9 mouse cellular contexts compared by ENCODE assay signal in the genomic region with DNA sequence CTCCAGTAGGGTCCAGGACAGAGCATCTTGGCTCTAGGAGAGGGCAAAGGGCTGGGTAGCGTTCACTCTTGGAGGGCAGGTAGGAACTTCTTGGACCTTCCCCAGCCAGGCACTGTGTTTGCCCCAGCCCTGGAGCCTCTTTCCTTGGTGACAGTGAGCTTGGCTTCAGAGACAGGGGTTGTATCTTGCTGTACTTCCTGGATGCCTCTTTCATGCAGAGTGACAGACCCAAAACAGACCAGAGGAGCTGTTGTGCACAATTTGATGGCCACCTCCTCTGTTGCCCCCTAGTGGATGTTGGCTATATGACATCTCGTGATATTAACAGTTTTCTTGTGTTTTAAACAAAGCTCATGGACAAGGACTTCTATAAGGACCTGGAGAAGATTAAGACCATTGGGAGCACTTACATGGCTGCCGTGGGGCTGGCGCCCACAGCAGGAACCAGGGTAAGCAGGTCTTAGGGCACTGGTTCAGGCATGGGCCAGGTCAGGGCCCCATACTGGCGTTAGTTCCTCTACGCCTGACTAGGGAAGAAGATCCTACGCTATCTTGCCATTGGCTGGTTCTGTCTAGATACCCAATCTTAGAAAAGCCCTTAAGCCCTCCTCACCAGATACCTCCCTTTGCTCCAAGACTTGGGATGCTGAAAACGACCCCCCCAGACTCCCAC. TPM values are rescaled to one million over a fixed set of nuclear protein-coding genes. Genes with fewer than 3 reads are reported as not detected.
DNase-seq lines count a peak whose midpoint lies in the region; ATAC-seq and TF ChIP-seq lines count a peak whose summit lies in the region.
"Had no signal": no experiment of that assay in that cellular context is flagged by ENCODE, and none has a peak within 500 bp of the region (broad histone marks: within the 10 kb centered on the region; RNA-seq: fewer than 3 reads in every experiment).

No protein-coding gene starts in this region.

- WGBS in heart, postnatal 0 days = 69% methylated on average over 8 of the region's 8 CpGs
- WGBS in heart, embryonic 10.5 days = 72% methylated on average over 8 of the region's 8 CpGs
- WGBS in embryonic facial prominence, embryonic 11.5 days = 76% methylated on average over 8 of the region's 8 CpGs
- WGBS in kidney, embryonic 14.5 days = 79% methylated on average over 8 of the region's 8 CpGs
- 77% methylated on average over 8 of the region's 8 CpGs for whole genome bisulfite sequencing in midbrain, embryonic 10.5 days

- DNase-seq in heart, postnatal 0 days (ENCODE audit: low spot score) = peak; percentile 14
- no peak for DNase-seq in heart, embryonic 10.5 days (ENCODE audit: low spot score)
- DNase-seq in ES-E14 (ENCODE audit: low read depth, low spot score) = peak; percentile 62
- DNase-seq in embryonic facial prominence, embryonic 11.5 days (ENCODE audit: low spot score) = peak; percentile 72
- DNase-seq in midbrain, embryonic 10.5 days (ENCODE audit: low spot score) = peak; percentile 30
- DNase-seq in thymus, postnatal 10 days (ENCODE audit: low spot score in 2 of 2) = peak; percentile 54 to 84
- DNase-seq in Muller cell, postnatal 12 days (ENCODE audit: inconsistent ontology term) = no peak

- H3K9me3 ChIP-seq in heart, postnatal 0 days (replicated peaks; ENCODE audit: control insufficient read depth, low read length) = no peaks in the 10 kb centered on the region
- H3K9me3 ChIP-seq in heart, embryonic 10.5 days = no peaks in the 10 kb centered on the region
- no peaks in the 10 kb centered on the region for H3K9me3 ChIP-seq in ES-E14 (ENCODE audit: control insufficient read depth, insufficient read depth, low read depth, low read length)
- no peaks in the 10 kb centered on the region for H3K9me3 ChIP-seq in embryonic facial prominence, embryonic 11.5 days (replicated peaks; ENCODE audit: control insufficient read depth, low read length)
- no peaks in the 10 kb centered on the region for H3K9me3 ChIP-seq in kidney, embryonic 14.5 days (ENCODE audit: control insufficient read depth, low read length)
- no peaks in the 10 kb centered on the region for H3K9me3 ChIP-seq in midbrain, embryonic 10.5 days (replicated peaks)
- H3K9me3 ChIP-seq: limb, embryonic 15.5 days had no signal

- H3K9ac ChIP-seq in heart, postnatal 0 days (replicated peaks; ENCODE audit: low read depth, low read length) = no peak overlapping the region
- H3K9ac ChIP-seq in ES-E14 (ENCODE audit: insufficient read depth, low read depth, low read length, poor library complexity, severe bottlenecking) = no peak overlapping the region
- no peak overlapping the region for H3K9ac ChIP-seq in embryonic facial prominence, embryonic 11.5 days (replicated peaks; ENCODE audit: low read length)
- no peak overlapping the region for H3K9ac ChIP-seq in kidney, embryonic 14.5 days (ENCODE audit: low read depth, low read length)
- H3K9ac ChIP-seq: limb, embryonic 15.5 days had no signal

- in situ Hi-C loops in ES-E14 (cut with MboI; ENCODE audit: low sequenced_read_pairs in 2 of 2, unreplicated experiment in 2 of 2) = loop anchor here in 1 of 2 experiments (25.0 kb wide), 1 partner anchor 499 kb away; a partner anchor contains a TSS

- peaks cover 13% of the 10 kb centered on the region; the same call in 1 of the 2 replicates for H3K4me1 ChIP-seq in heart, postnatal 0 days (ENCODE audit: control insufficient read depth, insufficient read depth)
- H3K4me1 ChIP-seq in heart, embryonic 10.5 days = peaks cover 12% of the 10 kb centered on the region
- H3K4me1 ChIP-seq in ES-E14 (ENCODE audit: control insufficient read depth in 2 of 2, insufficient read depth in 2 of 2, low read length in 2 of 2, poor library complexity in 1 of 2) = peaks cover 0 to 3% of the 10 kb centered on the region in 2 experiments; a peak in 1 of 4 replicates
- H3K4me1 ChIP-seq in embryonic facial prominence, embryonic 11.5 days (ENCODE audit: control insufficient read depth, insufficient read depth, low read length) = no peaks in the 10 kb centered on the region
- H3K4me1 ChIP-seq in kidney, embryonic 14.5 days (ENCODE audit: control insufficient read depth, insufficient read depth, low read length) = no peaks in the 10 kb centered on the region
- H3K4me1 ChIP-seq in midbrain, embryonic 10.5 days = peaks cover 24% of the 10 kb centered on the region

- H3K27ac ChIP-seq in heart, postnatal 0 days (ENCODE audit: low read depth) = no peak overlapping the region
- H3K27ac ChIP-seq in heart, embryonic 10.5 days = no peak overlapping the region
- H3K27ac ChIP-seq in ES-E14 (ENCODE audit: insufficient read depth, low read depth, low read length, poor library complexity, severe bottlenecking) = no peak overlapping the region
- no peak overlapping the region for H3K27ac ChIP-seq in embryonic facial prominence, embryonic 11.5 days (replicated peaks; ENCODE audit: low read depth, low read length)
- H3K27ac ChIP-seq in kidney, embryonic 14.5 days (ENCODE audit: low read depth, low read length) = no peak overlapping the region
- peak overlapping the region; percentile 85 for H3K27ac ChIP-seq in midbrain, embryonic 10.5 days (replicated peaks)

- no peaks in the 10 kb centered on the region for H3K36me3 ChIP-seq in heart, postnatal 0 days (replicated peaks; ENCODE audit: control insufficient read depth, insufficient read depth, low read length)
- H3K36me3 ChIP-seq in heart, embryonic 10.5 days = 0 out of 2 replicates have a peak, but pooled peaks cover 7% of the 10 kb centered on the region
- H3K36me3 ChIP-seq in ES-E14 (ENCODE audit: control insufficient read depth, insufficient read depth, low read length, poor library complexity, severe bottlenecking) = no peaks in the 10 kb centered on the region
- no peaks in the 10 kb centered on the region for H3K36me3 ChIP-seq in embryonic facial prominence, embryonic 11.5 days (replicated peaks; ENCODE audit: control insufficient read depth, insufficient read depth, low read depth, low read length)
- no peaks in the 10 kb centered on the region for H3K36me3 ChIP-seq in kidney, embryonic 14.5 days (ENCODE audit: control insufficient read depth, insufficient read depth, low read length)
- H3K36me3 ChIP-seq in midbrain, embryonic 10.5 days = peaks cover 3% of the 10 kb centered on the region; the same call in 1 of the 2 replicates
- H3K36me3 ChIP-seq: limb, embryonic 15.5 days had no signal

- no peak overlapping the region for H3K4me3 ChIP-seq in heart, postnatal 0 days (ENCODE audit: low read depth, low read length)
- no peak overlapping the region for H3K4me3 ChIP-seq in heart, embryonic 10.5 days
- H3K4me3 ChIP-seq in ES-E14 (ENCODE audit: insufficient read depth in 1 of 2, low read depth in 1 of 2, low read length in 2 of 2, poor library complexity in 1 of 2, severe bottlenecking in 1 of 2) = no peak overlapping the region
- H3K4me3 ChIP-seq in embryonic facial prominence, embryonic 11.5 days (ENCODE audit: low read depth, low read length) = no peak overlapping the region
- no peak overlapping the region for H3K4me3 ChIP-seq in kidney, embryonic 14.5 days (ENCODE audit: low read length)
- no peak overlapping the region for H3K4me3 ChIP-seq in midbrain, embryonic 10.5 days
- H3K4me3 ChIP-seq: limb, embryonic 15.5 days had no signal

- no peak; the same call in 1 of the 2 replicates for ATAC-seq in heart, postnatal 0 days (ENCODE audit: insufficient read depth, low read depth)
- no peak for ATAC-seq in embryonic facial prominence, embryonic 11.5 days (replicated peaks; ENCODE audit: insufficient number of reproducible peaks, low FRiP score, low TSS enrichment, low read depth)
- ATAC-seq in kidney, embryonic 14.5 days (ENCODE audit: low FRiP score, low TSS enrichment) = peak; percentile 41; the same call in 1 of the 2 replicates

- H3K27me3 ChIP-seq in heart, postnatal 0 days (ENCODE audit: control insufficient read depth, insufficient read depth, low read length) = no peaks in the 10 kb centered on the region
- H3K27me3 ChIP-seq in heart, embryonic 10.5 days (ENCODE audit: insufficient read depth, poor library complexity, severe bottlenecking) = no peaks in the 10 kb centered on the region
- H3K27me3 ChIP-seq in embryonic facial prominence, embryonic 11.5 days (ENCODE audit: control insufficient read depth, insufficient read depth, low read length) = no peaks in the 10 kb centered on the region
- no peaks in the 10 kb centered on the region for H3K27me3 ChIP-seq in kidney, embryonic 14.5 days (ENCODE audit: control insufficient read depth, insufficient read depth, low read length)
- no peaks in the 10 kb centered on the region for H3K27me3 ChIP-seq in midbrain, embryonic 10.5 days (ENCODE audit: low read depth, poor library complexity, severe bottlenecking)
- H3K27me3 ChIP-seq: limb, embryonic 15.5 days had no signal

- H3K4me2 ChIP-seq in heart, postnatal 0 days (ENCODE audit: low read depth, low read length) = no peak overlapping the region
- no peak overlapping the region for H3K4me2 ChIP-seq in embryonic facial prominence, embryonic 11.5 days (ENCODE audit: low read depth, low read length)
- H3K4me2 ChIP-seq in kidney, embryonic 14.5 days (replicated peaks; ENCODE audit: low read depth, low read length) = no peak overlapping the region
- H3K4me2 ChIP-seq: limb, embryonic 15.5 days had no signal

- TF ChIP-seq CTCF in heart, postnatal 0 days (IDR thresholded peaks at IDR 0.05; ENCODE audit: low read depth) = peak; percentile 79

- TF ChIP-seq EP300 in heart, postnatal 0 days (IDR thresholded peaks at IDR 0.05; ENCODE audit: low read depth) = no peak

RNA-seq across cellular contexts. Expression of a gene that starts 26.7 kb away (rescaled TPM):
- not detected in 2 replicates for total RNA-seq in heart, postnatal 0 days (2014; rRNA removed; ENCODE audit: low replicate concordance)
- polyA plus RNA-seq in heart, postnatal 0 days (2015; fragmentation: Nextera tagmentation; extraction: Ambion mirVana) = not detected in 2 replicates
- 0.21 TPM in 1 of 2 replicates, not detected in the other for polyA plus RNA-seq in heart, embryonic 10.5 days (2016; fragmentation: Nextera tagmentation; extraction: Ambion mirVana)
- total RNA-seq in ES-E14 (2012; rRNA removed) = not detected in 2 replicates
- not detected in 2 replicates for polyA plus RNA-seq in embryonic facial prominence, embryonic 11.5 days (2014; fragmentation: Nextera tagmentation; extraction: Ambion mirVana)
- not detected in 2 replicates for polyA plus RNA-seq in kidney, embryonic 14.5 days (2014; fragmentation: Nextera tagmentation; extraction: Ambion mirVana)
- polyA plus RNA-seq in midbrain, embryonic 10.5 days (2016; fragmentation: Nextera tagmentation; extraction: Ambion mirVana) = not detected in 2 replicates
- polyA plus RNA-seq: limb, embryonic 15.5 days had no signal

RNA-seq across cellular contexts. Expression of a gene that starts 35.9 kb away (rescaled TPM):
- total RNA-seq in heart, postnatal 0 days (2014; rRNA removed; ENCODE audit: low replicate concordance) = 2.7 and 10.6 TPM in 2 replicates
- polyA plus RNA-seq in heart, postnatal 0 days (2015; fragmentation: Nextera tagmentation; extraction: Ambion mirVana) = not detected in 2 replicates
- 0.15 and 4.3 TPM in 2 replicates for polyA plus RNA-seq in heart, embryonic 10.5 days (2016; fragmentation: Nextera tagmentation; extraction: Ambion mirVana)
- total RNA-seq in ES-E14 (2012; rRNA removed) = not detected in 2 replicates
- 0.27 and 0.50 TPM in 2 replicates for polyA plus RNA-seq in embryonic facial prominence, embryonic 11.5 days (2014; fragmentation: Nextera tagmentation; extraction: Ambion mirVana)
- 2.5 and 3.3 TPM in 2 replicates for polyA plus RNA-seq in kidney, embryonic 14.5 days (2014; fragmentation: Nextera tagmentation; extraction: Ambion mirVana)
- polyA plus RNA-seq in midbrain, embryonic 10.5 days (2016; fragmentation: Nextera tagmentation; extraction: Ambion mirVana) = 0.22 and 0.25 TPM in 2 replicates

RNA-seq across cellular contexts. Expression of a gene that starts 52.1 kb away (rescaled TPM):
- 46.5 and 59.5 TPM in 2 replicates for total RNA-seq in heart, postnatal 0 days (2014; rRNA removed; ENCODE audit: low replicate concordance)
- 17.2 and 18.1 TPM in 2 replicates for polyA plus RNA-seq in heart, postnatal 0 days (2015; fragmentation: Nextera tagmentation; extraction: Ambion mirVana)
- polyA plus RNA-seq in heart, embryonic 10.5 days (2016; fragmentation: Nextera tagmentation; extraction: Ambion mirVana) = 15.7 and 25.9 TPM in 2 replicates
- total RNA-seq in ES-E14 (2012; rRNA removed) = 53.5 and 55.7 TPM in 2 replicates
- 51.1 and 53.7 TPM in 2 replicates for polyA plus RNA-seq in embryonic facial prominence, embryonic 11.5 days (2014; fragmentation: Nextera tagmentation; extraction: Ambion mirVana)
- polyA plus RNA-seq in kidney, embryonic 14.5 days (2014; fragmentation: Nextera tagmentation; extraction: Ambion mirVana) = 45.2 and 70.4 TPM in 2 replicates
- polyA plus RNA-seq in midbrain, embryonic 10.5 days (2016; fragmentation: Nextera tagmentation; extraction: Ambion mirVana) = 8.2 and 9.6 TPM in 2 replicates

Comparison
In these comparisons a context has a peak if more than half of its experiments do, and no peak if none do; other contexts are left out.
1. DNase-seq: peak in heart, postnatal 0 days (single experiment), ES-E14 (single experiment), embryonic facial prominence, embryonic 11.5 days (single experiment), midbrain, embryonic 10.5 days (single experiment) and thymus, postnatal 10 days (2 of 2); none in heart, embryonic 10.5 days (single experiment) and Muller cell, postnatal 12 days (single experiment).